9 mouse cellular contexts compared by ENCODE assay signal in the genomic region with DNA sequence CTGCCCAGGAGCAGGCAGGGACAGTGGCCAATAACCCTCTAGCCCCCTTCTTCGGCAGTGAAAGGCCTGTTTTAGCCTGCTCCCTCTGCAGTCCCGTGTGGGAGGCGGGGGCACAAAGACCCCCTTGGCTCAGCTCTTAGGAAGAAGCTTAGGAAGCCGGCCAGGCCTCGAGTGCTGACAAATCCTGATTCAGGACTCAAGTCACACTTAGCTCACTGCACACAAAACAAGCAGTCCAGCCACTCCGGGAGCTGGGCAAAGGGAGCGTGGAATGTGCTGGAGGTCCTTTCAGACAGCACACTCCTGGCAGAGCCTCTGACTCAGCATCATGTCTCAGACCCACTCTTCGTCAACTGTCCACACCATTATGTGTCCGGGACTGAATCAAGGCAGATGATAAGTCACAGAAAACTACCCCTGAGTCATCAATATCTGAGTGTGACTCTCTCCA. TPM values are rescaled to one million over a fixed set of nuclear protein-coding genes. Genes with fewer than 3 reads are reported as not detected.
DNase-seq lines count a peak whose midpoint lies in the region; ATAC-seq and TF ChIP-seq lines count a peak whose summit lies in the region.
"Had no signal": no experiment of that assay in that cellular context is flagged by ENCODE, and none has a peak within 500 bp of the region (broad histone marks: within the 10 kb centered on the region; RNA-seq: fewer than 3 reads in every experiment).

No protein-coding gene starts in this region.

- peak; percentile 91 for TF ChIP-seq EP300 in heart, postnatal 0 days (IDR thresholded peaks at IDR 0.05; ENCODE audit: low read depth)

- H3K9ac ChIP-seq in embryonic facial prominence, embryonic 14.5 days (ENCODE audit: low read depth, low read length): no peak overlapping the region; the same call in 1 of the 2 replicates
- no peak overlapping the region for H3K9ac ChIP-seq in heart, postnatal 0 days (replicated peaks; ENCODE audit: low read depth, low read length)
- no peak overlapping the region for H3K9ac ChIP-seq in midbrain, embryonic 11.5 days (ENCODE audit: low read length)
- H3K9ac ChIP-seq: embryonic facial prominence, embryonic 15.5 days had no signal

- H3K4me3 ChIP-seq in embryonic facial prominence, embryonic 14.5 days (ENCODE audit: low read depth, low read length): no peak overlapping the region
- H3K4me3 ChIP-seq in heart, postnatal 0 days (ENCODE audit: low read depth, low read length): no peak overlapping the region
- no peak overlapping the region for H3K4me3 ChIP-seq in layer of hippocampus, adult 2 months
- H3K4me3 ChIP-seq in midbrain, embryonic 11.5 days (ENCODE audit: low read depth, low read length): no peak overlapping the region
- H3K4me3 ChIP-seq: embryonic facial prominence, embryonic 15.5 days had no signal

- no peak overlapping the region for H3K27ac ChIP-seq in embryonic facial prominence, embryonic 14.5 days (replicated peaks; ENCODE audit: low read depth, low read length)
- H3K27ac ChIP-seq in heart, postnatal 0 days (ENCODE audit: low read depth): peak overlapping the region; percentile 85
- peak overlapping the region; percentile 2; the same call in 1 of the 2 replicates for H3K27ac ChIP-seq in layer of hippocampus, adult 2 months
- no peak overlapping the region for H3K27ac ChIP-seq in midbrain, embryonic 11.5 days (ENCODE audit: low read depth, low read length)
- H3K27ac ChIP-seq: embryonic facial prominence, embryonic 15.5 days had no signal

- peaks cover 52% of the 10 kb centered on the region for H3K4me1 ChIP-seq in embryonic facial prominence, embryonic 14.5 days (ENCODE audit: control insufficient read depth, insufficient read depth, low read length)
- H3K4me1 ChIP-seq in heart, postnatal 0 days (ENCODE audit: control insufficient read depth, insufficient read depth): peaks cover 77% of the 10 kb centered on the region
- peaks cover 50% of the 10 kb centered on the region for H3K4me1 ChIP-seq in midbrain, embryonic 11.5 days (ENCODE audit: control insufficient read depth, insufficient read depth, low read length)

- peak; percentile 20; the same call in 1 of the 2 replicates for ATAC-seq in embryonic facial prominence, embryonic 14.5 days (ENCODE audit: low read depth)
- peak; percentile 94 for ATAC-seq in heart, postnatal 0 days (ENCODE audit: insufficient read depth, low read depth)
- ATAC-seq in midbrain, embryonic 11.5 days (ENCODE audit: low FRiP score): peak; percentile 51

- WGBS in embryonic facial prominence, embryonic 14.5 days: 33% methylated on average over 8 of the region's 9 CpGs
- 17% methylated on average over 9 of the region's 9 CpGs for WGBS in heart, postnatal 0 days
- 24% methylated on average over 9 of the region's 9 CpGs for WGBS in midbrain, embryonic 11.5 days

- intact Hi-C loops in gastrocnemius, postnatal 36 days (cut with DNase I): no loop called here

- no peaks in the 10 kb centered on the region for H3K9me3 ChIP-seq in embryonic facial prominence, embryonic 14.5 days (ENCODE audit: control insufficient read depth, low read length)
- H3K9me3 ChIP-seq in heart, postnatal 0 days (replicated peaks; ENCODE audit: control insufficient read depth, low read length): no peaks in the 10 kb centered on the region
- H3K9me3 ChIP-seq in midbrain, embryonic 11.5 days (ENCODE audit: control insufficient read depth, low read length): no peaks in the 10 kb centered on the region
- H3K9me3 ChIP-seq: embryonic facial prominence, embryonic 15.5 days had no signal

- H3K36me3 ChIP-seq in embryonic facial prominence, embryonic 14.5 days (ENCODE audit: control insufficient read depth, insufficient read depth, low read length): no peaks in the 10 kb centered on the region; the same call in 1 of the 2 replicates
- H3K36me3 ChIP-seq in heart, postnatal 0 days (replicated peaks; ENCODE audit: control insufficient read depth, insufficient read depth, low read length): no peaks in the 10 kb centered on the region
- no peaks in the 10 kb centered on the region for H3K36me3 ChIP-seq in midbrain, embryonic 11.5 days (ENCODE audit: control insufficient read depth, insufficient read depth, low read length)
- H3K36me3 ChIP-seq: embryonic facial prominence, embryonic 15.5 days had no signal

- no peaks in the 10 kb centered on the region for H3K27me3 ChIP-seq in embryonic facial prominence, embryonic 14.5 days (replicated peaks; ENCODE audit: control insufficient read depth, insufficient read depth, low read length)
- H3K27me3 ChIP-seq in heart, postnatal 0 days (ENCODE audit: control insufficient read depth, insufficient read depth, low read length): no peaks in the 10 kb centered on the region
- H3K27me3 ChIP-seq in midbrain, embryonic 11.5 days (ENCODE audit: control insufficient read depth, insufficient read depth, low read length): no peaks in the 10 kb centered on the region; the same call in 1 of the 2 replicates
- H3K27me3 ChIP-seq: embryonic facial prominence, embryonic 15.5 days had no signal

- peak; percentile 50 for DNase-seq in embryo, embryonic 10 days (ENCODE audit: low spot score)
- no peak for DNase-seq in embryo, embryonic 9.5 days (ENCODE audit: extremely low spot score)
- DNase-seq in embryonic facial prominence, embryonic 14.5 days (ENCODE audit: low spot score): peak; percentile 51
- DNase-seq in heart, postnatal 0 days (ENCODE audit: low spot score): peak; percentile 92
- peak; percentile 36 to 57 for DNase-seq in layer of hippocampus, adult 2 months (ENCODE audit: low spot score in 2 of 2)
- no peak for DNase-seq in midbrain, embryonic 11.5 days (ENCODE audit: low spot score, missing footprints)
- DNase-seq in thymus, postnatal 25 days: no peak
- no peak for DNase-seq in gastrocnemius, postnatal 36 days

- no peak overlapping the region for H3K4me2 ChIP-seq in embryonic facial prominence, embryonic 14.5 days (ENCODE audit: low read depth, low read length)
- peak overlapping the region; percentile 24; the same call in 1 of the 2 replicates for H3K4me2 ChIP-seq in heart, postnatal 0 days (ENCODE audit: low read depth, low read length)
- H3K4me2 ChIP-seq in midbrain, embryonic 11.5 days: no peak overlapping the region
- H3K4me2 ChIP-seq: embryonic facial prominence, embryonic 15.5 days had no signal

- no peak for TF ChIP-seq CTCF in heart, postnatal 0 days (IDR thresholded peaks at IDR 0.05; ENCODE audit: low read depth)
- TF ChIP-seq CTCF in layer of hippocampus, adult 2 months (conservative IDR thresholded peaks at IDR 0.05): no peak

RNA-seq across cellular contexts. Expression of gene Trio, which starts 28.2 kb away (rescaled TPM):
- polyA plus RNA-seq in embryonic facial prominence, embryonic 14.5 days (2014; fragmentation: Nextera tagmentation; extraction: Ambion mirVana): 60.8 and 68.2 TPM in 2 replicates
- total RNA-seq in heart, postnatal 0 days (2014; rRNA removed; ENCODE audit: low replicate concordance): 74.8 and 77.2 TPM in 2 replicates
- 10.1 and 11.0 TPM in 2 replicates for polyA plus RNA-seq in heart, postnatal 0 days (2015; fragmentation: Nextera tagmentation; extraction: Ambion mirVana)
- total RNA-seq in layer of hippocampus, adult 2 months (2021): 100 to 1,000 TPM; 321 to 333 TPM
- 32.5 and 36.2 TPM in 2 replicates for polyA plus RNA-seq in midbrain, embryonic 11.5 days (2014; fragmentation: Nextera tagmentation; extraction: Ambion mirVana)
- total RNA-seq in gastrocnemius, postnatal 36 days (2021): 10 to 100 TPM; 26.4 to 32.8 TPM

Comparison
In these comparisons a context has a peak if more than half of its experiments do, and no peak if none do; other contexts are left out.
1. DNase-seq: peak in embryo, embryonic 10 days (single experiment), embryonic facial prominence, embryonic 14.5 days (single experiment), heart, postnatal 0 days (single experiment) and layer of hippocampus, adult 2 months (2 of 2); none in embryo, embryonic 9.5 days (single experiment), midbrain, embryonic 11.5 days (single experiment), thymus, postnatal 25 days (single experiment) and gastrocnemius, postnatal 36 days (0 of 2).
2. ATAC-seq: peak in every context shown above with its lines; median percentile 94 in heart, postnatal 0 days; 51 in midbrain, embryonic 11.5 days; 20 in embryonic facial prominence, embryonic 14.5 days.
3. H3K27ac ChIP-seq: peak in heart, postnatal 0 days (single experiment) and layer of hippocampus, adult 2 months (single experiment); none in embryonic facial prominence, embryonic 14.5 days (single experiment) and midbrain, embryonic 11.5 days (single experiment).